Mouse (Mus musculus): Measurements from ENCODE around the gene Ggnbp2. TPM values are rescaled to one million over a fixed set of nuclear protein-coding genes. Genes with fewer than 3 reads are reported as not detected.

Gene Ggnbp2
- total RNA-seq, 2 experiments from 2014 or later = 93.8 to 97.1 TPM

DNA sequence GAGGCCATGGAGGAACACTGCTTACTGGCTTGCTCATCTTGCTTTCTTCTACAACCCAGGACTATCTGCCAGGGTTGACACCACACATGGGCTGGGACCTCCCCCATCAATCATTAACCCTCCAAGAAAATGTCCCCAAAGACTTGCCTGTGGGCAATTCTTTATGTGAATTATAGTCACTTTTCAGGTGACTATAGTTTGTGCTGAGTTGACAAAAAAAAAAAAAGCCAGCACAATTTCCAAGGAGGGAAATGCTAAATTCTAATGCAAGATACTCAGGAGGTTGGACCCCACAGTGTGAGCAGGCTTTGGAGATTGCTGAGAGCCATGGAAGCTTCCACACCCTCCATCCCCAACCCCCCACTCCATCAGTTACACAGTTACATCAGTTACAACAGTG lies 77.1 kb downstream of the Ggnbp2 start:
- no peak for DNase-seq (ENCODE audit: extremely low spot score in 1 of 2, low spot score in 2 of 2)
- H3K27ac ChIP-seq = no peak overlapping the region
- TF ChIP-seq CTCF (IDR thresholded peaks at IDR 0.05) = no peak
- intact Hi-C loops (cut with DNase I) = loop anchor here (5.0 kb wide), 4 partner anchors 281 to 531 kb away; partner anchors contain the start of gene Aatf
- no peak overlapping the region for H3K4me3 ChIP-seq

- no peak overlapping the region for H3K4me3 ChIP-seq
- DNase-seq (ENCODE audit: extremely low spot score in 1 of 2, low spot score in 2 of 2) = no peak
- no peak overlapping the region for H3K27ac ChIP-seq
- intact Hi-C loops (cut with DNase I) = loop anchor here (5.0 kb wide), 4 partner anchors 278 to 528 kb away; partner anchors contain the start of gene Aatf
- no peak for TF ChIP-seq CTCF (IDR thresholded peaks at IDR 0.05)
These were observed 80.2 kb downstream of the Ggnbp2 start for GRCm38 (mm10) chr11:84790383-84790782.

Small RNAs within 50 kb of the gene (microRNA-seq; reads per million reads assigned to microRNA genes)
- 0 reads per million in 2 experiments for gene Gm23564

Other genes starting within 250 kb of the Ggnbp2 start
- 10 to 100 TPM; 14.4 to 18.2 TPM for gene Mrm1, start 51.3 kb downstream of the Ggnbp2 start, total RNA-seq (2021)
- gene Dhrs11, start 41.8 kb downstream of the Ggnbp2 start, total RNA-seq (2021) = 1 to 10 TPM; 7.2 to 7.8 TPM
- gene Myo19, start 9.3 kb upstream of the Ggnbp2 start, total RNA-seq (2021) = 10 to 100 TPM; 14.5 to 20.5 TPM
- 1 to 10 TPM; 6.8 to 7.7 TPM for gene Pigw, start 9.5 kb upstream of the Ggnbp2 start, total RNA-seq (2021)
- gene Znhit3, start 45.5 kb upstream of the Ggnbp2 start, total RNA-seq (2021) = 10 to 100 TPM; 34.8 to 36.5 TPM
- 100 to 1,000 TPM in 1 of 2 experiments, 10 to 100 TPM in 1; 78.6 to 101 TPM for gene Car4, start 87.0 kb upstream of the Ggnbp2 start, total RNA-seq (2021)

Measured in left cerebral cortex, adult 2 months (tissue).